Mouse (Mus musculus) spleen, postnatal 10 days (tissue): ENCODE results near the gene Igf2bp2.

Experiments used
- DNase-seq, 2 experiments: peaks; one replicate each; pipeline ENCODE4 v3.0.0; 2021 to 2022; ENCODE audit warnings: low spot score in 2 of 2

Gene Igf2bp2

GRCm38 (mm10) chr16:22106012-22106584 is 57.0 kb downstream of the Igf2bp2 start:
- DNase-seq, result no peak

GRCm38 (mm10) chr16:22100067-22100466 is 63.0 kb downstream of the Igf2bp2 start:
- no peak for DNase-seq

GRCm38 (mm10) chr16:22097659-22098058 is 65.4 kb downstream of the Igf2bp2 start:
- no peak for DNase-seq

GRCm38 (mm10) chr16:22095751-22096150 is 67.3 kb downstream of the Igf2bp2 start:
- DNase-seq, result no peak

- DNase-seq, result no peak
These were observed 71.8 kb downstream of the Igf2bp2 start for GRCm38 (mm10) chr16:22091255-22091783.

- no peak for DNase-seq
These were observed 77.7 kb downstream of the Igf2bp2 start for GRCm38 (mm10) chr16:22085411-22085810.

DNA sequence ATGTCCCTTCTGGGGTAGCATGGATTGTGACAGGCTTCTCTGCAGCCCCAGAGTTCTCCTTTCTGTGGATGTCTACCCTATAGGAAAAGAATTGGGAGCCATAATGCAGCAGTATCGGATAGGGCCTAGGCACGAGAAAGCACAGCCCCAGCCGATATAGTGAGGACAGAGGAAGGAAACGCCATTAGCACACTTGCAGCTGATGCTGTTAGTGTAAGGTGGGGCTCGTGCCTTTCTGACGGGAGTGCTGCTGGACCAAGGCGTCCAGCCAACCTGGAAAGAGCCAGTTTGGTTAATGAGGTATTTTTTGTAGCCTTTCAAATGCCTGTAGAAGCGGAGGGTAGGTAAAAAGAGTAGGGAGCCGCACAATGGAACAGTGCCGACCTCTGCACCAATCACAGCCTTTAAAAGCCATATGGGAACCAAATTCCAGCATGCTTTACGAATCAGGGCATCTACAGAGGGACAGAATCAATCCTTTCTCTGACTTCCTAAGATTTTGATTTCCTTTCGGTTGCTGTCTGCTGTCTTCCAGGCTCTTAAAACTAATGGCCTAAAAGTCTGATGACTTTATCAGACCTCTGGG is 82.9 kb downstream of the Igf2bp2 start:
- no peak for DNase-seq

- DNase-seq, result no peak
These were observed 86.5 kb downstream of the Igf2bp2 start for GRCm38 (mm10) chr16:22076620-22076941.

GRCm38 (mm10) chr16:22075829-22076619 is 87.1 kb downstream of the Igf2bp2 start:
- DNase-seq, result no peak

DNA sequence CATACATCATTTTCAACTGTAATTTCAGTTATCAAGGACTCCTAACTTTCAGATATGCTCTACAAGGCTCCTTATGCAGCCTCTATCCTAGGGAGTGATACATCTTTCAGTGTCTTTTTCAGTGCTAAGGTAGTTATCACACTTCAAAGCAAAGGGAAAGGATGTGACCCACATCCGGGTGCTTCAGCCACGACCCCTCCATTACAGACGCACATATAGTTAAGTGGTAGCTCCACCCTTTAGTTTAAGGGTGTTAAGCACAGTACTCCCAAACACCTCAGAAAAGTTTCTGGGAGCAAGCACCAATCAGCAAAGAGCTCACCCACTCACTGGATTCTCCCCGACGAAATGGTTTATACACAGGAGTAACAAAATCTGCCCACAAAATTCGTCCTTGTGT is 88.0 kb downstream of the Igf2bp2 start:
- no peak for DNase-seq

GRCm38 (mm10) chr16:22071361-22071760 is 91.7 kb downstream of the Igf2bp2 start:
- no peak for DNase-seq

GRCm38 (mm10) chr16:22067406-22067805 is 95.7 kb downstream of the Igf2bp2 start:
- DNase-seq, result no peak

DNA sequence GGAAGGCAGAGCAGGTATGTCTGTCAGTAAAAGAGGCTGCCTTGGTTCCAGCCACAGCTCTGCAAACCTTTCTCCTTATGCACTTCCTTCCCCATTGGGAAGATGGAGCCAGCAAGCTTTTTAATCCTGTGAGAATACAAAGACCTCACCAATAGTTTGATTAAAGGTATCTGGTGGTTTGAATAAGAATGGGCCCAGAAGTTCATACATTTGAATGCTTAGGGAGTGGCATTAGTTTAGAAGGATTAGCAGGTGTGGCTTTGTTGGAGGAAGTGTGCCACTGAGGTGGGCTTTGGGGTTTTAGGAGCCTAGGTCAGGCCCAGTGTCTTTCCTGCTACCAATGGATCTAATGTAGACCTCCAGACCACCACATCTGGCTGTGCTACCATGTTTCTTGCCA is 97.6 kb downstream of the Igf2bp2 start:
- DNase-seq, result no peak

- no peak for DNase-seq
These were observed 100.8 kb downstream of the Igf2bp2 start for GRCm38 (mm10) chr16:22062284-22062683.

DNA sequence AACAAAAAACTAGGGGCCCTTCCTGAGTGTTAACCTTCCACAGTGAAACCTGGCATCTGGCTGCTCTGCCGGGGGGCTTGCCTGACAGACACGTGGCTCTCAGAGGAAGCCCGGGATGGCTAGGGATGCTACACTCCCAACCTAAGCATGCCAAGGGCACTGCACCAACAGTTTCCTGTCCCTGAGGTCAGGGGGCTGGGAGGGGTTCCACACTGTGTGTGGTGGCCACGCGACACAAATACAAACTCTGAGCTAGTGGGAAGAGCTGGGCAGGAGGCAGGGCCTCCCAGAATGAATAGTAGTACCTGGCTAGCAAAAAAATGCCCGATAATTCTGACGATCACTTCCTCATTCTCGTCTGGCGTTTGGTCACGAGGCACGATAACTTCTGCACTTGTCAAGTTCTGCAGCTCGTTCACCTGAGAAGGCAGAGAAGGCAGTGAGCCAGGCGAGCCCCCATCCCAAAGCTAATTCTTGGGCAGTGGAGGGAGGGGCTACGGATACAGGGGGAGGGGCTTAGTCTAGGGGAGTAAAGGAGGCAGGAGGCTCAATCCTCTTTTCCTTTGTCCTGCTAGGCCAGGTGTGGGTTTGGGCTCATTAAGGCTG is 101.4 kb downstream of the Igf2bp2 start:
- DNase-seq, result peak in 1 of 2 experiments; percentile 32

DNA sequence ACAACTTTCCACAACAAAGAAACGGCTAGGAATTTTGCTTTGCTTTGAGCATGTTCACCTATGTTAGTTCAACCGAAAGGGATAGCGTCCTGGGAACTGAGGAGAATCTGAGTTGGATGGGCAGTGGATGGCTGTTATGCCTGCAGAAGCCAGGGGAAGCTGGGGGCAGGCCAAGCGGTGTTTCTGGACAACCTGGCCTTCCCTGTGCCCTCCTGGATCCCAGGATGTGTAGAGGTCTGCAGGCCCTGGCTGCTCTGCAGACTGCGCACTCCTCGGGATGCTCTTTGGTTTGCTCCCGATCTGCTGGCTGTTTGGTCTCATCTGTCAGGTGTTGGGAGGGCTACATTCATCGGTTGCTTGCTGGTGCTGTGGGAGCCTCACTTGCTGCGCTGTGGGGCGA is 102.7 kb downstream of the Igf2bp2 start:
- no peak for DNase-seq

- DNase-seq, result no peak
These were observed 104.2 kb downstream of the Igf2bp2 start for GRCm38 (mm10) chr16:22058871-22059270.

DNA sequence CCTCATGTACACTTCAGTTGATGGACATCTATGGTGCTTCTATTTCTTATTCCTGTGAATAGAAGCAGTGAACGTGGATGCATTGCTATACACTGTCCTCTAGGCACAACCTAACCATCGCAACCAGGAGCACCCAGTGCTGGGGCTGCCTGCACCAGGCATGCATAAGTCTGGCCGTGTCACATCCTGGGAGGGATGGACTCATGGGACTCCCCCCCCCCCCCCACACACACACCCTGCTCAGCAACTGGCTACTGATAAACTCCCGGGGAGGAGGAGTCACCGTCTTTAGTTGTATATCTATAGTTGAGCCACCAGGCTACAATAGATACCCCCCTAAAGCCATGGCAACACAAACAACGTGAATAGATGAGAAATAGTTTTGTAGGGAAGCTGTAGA is 105.6 kb downstream of the Igf2bp2 start:
- DNase-seq, result no peak

- no peak for DNase-seq
These were observed 109.7 kb downstream of the Igf2bp2 start for GRCm38 (mm10) chr16:22053411-22053810.

- no peak for DNase-seq
These were observed 116.2 kb downstream of the Igf2bp2 start for GRCm38 (mm10) chr16:22046739-22047366.

GRCm38 (mm10) chr16:22045930-22046329 is 117.2 kb downstream of the Igf2bp2 start:
- no peak for DNase-seq

DNA sequence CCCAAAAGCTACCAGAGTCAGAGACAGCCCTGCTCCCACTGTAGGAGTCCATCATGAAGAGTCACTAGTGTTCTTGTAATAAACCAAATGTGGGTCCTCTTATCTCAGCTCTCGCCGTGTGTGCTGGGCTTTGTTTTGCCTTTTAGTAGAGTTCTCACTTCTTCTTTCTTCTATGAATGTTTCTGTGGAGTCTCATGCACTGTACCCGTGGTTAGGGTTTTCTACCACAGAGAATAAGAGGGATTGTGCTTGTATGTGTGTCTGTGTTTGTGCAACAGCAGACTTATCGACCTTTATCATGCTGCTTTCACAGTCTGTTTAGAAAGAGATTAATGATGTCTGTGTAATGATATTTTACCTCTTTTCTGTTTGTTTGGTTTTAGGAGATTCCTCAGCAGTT is 119.3 kb downstream of the Igf2bp2 start:
- DNase-seq, result no peak
